Mouse (Mus musculus) urinary bladder, adult 2 months (tissue): ENCODE measurements at regions not wholly inside any gene's neighbourhood (a gene's known extent, or its start where the extent isn't known, plus 50 kb on each side); places are given as distances from the start of the nearest gene placed in this dataset.

Source experiments
- DNase-seq: peaks from one replicate; pipeline ENCODE4 v3.0.0; 2022; ENCODE audit warnings: low spot score

DNA sequence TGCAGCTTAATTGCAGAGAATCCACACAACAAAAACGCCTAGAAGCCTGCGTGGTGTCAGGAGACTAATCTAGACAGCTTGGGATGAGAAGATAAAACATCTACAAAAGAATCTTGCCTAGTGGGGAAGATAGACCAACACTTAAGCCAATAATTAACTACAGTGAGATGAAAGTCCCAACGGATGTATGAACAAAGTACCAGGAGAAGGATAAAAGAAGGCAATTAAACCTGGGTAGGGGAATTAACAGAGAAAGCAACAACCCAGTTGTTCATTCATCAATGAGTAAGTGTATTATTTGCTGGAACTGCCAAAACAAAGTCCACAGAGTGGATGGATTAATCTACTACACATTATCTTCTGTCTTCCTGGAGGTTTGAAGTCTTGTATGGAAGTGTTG is 99.8 kb downstream of the Olfm4 start:
- no peak for DNase-seq

DNA sequence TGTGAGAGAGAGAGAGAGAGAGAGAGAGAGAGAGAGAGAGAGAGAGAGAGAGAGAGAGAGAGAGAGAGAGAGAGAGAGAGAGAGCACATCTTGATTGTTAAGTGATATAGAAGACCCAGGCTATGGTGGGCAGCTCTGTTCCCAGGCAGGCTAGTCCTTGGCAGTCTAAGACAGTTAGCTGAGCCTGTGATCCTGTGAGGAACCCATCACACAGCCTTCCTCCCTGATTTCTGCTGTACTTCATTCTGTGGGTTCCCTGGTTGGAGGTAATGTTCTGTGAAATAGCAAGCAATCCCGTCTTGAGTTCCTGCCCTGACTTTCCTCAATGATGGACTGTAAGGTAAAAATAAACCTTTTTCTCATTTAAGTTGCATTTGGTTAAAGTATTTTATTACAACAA is 113.4 kb downstream of the Olfm4 start:
- no peak for DNase-seq

DNA sequence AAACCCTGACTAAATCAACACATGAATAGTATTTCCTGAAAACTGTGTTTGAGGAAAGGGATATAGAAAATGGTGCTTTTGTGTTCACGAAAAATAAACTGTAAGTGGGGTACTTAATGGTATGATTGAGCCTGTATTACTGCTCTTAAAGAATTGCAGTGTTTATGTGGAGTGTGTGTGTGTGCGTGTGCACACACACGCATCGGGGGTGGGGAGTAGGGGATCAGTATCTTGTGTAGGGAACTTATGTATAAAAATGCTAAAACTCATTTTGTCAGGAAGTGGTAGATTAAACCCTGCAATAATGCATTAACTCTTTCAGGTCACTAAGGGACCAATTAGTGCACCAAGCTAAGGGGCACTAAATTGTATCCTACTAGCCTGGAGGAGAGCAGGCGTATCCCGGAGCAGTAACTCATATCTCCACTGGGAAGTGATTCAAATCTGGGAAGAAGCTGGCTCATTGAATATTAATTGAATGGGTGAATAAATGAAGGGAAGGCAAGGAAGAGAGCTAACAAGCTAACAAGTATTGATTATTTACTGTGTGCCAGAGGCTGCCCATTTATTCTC is 129.3 kb downstream of the Olfm4 start:
- DNase-seq: no peak

DNA sequence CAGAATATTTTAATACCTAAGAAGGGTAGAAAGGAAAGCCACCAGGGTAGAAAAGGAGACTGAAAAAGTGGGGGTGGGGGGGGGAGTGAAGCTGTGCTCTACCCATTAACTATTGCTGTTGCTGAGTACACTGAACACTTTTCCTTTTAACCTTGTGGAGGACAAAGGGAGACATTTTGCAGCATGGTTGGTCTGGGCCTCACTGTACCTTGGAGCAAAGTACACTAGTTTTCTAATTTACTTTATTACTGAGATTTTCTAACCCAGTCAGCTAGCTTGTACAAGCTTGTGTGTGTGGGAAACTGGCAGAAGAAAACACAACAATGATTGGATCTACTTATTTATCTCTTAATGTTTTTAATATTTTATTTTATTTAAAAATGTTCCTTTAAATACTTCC is 130.4 kb downstream of the Olfm4 start:
- DNase-seq: no peak

DNA sequence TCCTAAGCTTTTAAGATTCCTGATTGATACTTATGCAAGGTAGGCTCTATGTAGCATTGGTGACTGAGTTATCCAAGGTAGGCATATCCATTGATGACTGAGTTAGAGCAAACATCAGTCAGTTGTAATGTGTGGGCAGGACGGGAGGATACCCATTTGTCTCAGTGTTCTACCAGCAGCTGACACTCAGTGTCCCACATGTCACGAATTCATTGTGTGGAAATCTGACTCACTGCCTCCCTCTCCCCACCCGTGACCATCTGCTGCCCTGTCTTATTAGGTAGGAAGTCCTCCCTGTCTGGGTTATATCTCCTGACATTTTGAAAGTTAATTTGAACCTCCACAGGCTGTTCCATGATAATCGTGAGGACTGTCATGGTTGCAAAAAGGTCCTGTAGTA is 141.3 kb downstream of the Olfm4 start:
- no peak for DNase-seq

DNA sequence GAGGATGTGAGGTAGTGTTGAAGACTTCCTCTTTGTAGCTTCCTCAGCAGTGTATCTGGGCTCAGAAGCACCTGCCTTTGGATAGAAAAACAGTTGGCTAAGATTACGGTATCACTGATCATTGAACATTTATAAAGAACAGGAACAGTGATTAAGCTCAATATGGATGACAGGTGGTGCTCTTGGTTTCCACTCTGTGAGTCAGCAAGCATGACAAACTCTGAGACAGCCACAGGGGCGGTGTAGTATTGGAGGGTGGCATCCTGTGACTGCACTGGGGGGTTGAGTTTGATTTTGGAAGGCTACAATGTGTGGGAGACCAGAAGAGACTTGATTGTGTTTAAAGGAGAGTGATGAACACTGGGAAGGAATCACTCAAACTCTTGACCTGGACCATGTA is 144.3 kb downstream of the Olfm4 start:
- DNase-seq: no peak

DNA sequence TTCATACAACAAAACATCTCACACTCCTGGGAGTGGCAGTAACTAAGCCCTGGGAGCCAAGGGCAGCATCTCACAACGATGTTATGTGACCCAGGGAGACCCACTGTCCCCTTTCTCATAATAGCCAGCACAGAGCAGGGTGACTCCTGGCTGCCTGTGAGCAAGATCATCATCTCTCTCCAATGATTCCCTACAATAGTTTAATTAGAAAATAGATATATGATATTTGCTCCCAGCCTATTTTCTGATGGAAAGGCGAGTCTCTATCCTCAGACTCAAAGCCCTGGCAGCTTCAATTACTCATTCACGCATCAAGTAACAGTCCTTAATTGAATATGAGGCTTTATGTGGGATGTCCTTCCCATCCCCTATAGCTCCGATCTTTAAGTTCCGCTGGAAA is 153.7 kb downstream of the Olfm4 start:
- no peak for DNase-seq

DNA sequence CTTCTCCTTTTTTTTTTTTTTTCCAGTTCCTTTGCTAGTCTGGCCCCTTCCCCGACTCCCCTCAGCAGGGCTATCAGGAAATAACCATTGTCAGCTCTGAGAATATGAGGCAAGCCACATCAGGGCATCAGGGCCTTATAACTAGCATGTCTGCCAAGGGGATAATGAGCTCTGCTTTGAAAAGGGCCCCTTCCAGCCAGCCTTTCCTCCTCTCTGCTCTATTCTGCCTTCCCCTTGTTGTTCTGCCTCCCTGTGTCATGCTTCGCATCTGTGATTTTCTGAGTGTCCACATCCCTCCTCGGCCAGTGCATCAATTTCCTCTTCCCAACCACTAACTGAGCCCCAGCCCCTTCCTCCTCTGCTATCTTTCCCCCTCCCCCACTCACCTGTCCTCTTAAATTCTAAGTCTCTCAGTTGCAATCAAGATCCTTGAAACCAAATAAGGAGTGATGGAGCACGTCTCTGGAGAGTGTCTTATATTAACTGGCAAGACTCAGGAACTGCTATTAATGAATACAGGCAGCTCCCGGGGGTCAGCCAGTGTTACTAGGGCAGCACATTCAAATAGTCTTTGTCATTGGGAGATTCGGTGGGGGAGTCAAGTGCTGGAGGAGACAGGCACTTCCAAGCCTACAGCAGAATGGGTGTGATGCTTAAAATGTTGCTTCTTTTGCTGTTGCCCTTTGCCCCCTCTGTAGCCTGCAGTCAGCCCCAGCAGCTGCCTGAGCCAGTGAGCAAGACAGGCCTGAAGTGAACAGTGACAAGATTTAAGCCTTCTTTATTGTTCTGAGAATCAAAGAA is 155.3 kb downstream of the Olfm4 start:
- no peak for DNase-seq

DNA sequence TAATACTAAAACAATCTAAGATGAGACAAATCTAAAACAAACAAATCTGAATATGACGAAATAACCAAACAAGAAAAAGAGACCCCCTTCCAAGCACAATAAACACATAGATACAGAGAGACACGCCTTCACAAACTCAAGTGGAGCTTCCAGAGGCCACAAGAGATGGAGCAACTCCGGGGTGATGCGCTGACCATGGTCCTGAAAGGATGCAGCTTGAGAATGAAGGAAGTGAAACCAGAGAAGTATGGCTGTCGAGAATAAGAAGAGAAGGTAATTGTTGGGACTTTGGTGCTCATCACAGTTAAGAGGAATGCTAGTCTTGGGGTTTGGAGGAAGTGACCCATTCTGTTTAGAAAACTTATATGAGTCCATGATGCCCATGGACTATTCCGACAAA is 173.1 kb downstream of the Olfm4 start:
- DNase-seq: no peak

DNA sequence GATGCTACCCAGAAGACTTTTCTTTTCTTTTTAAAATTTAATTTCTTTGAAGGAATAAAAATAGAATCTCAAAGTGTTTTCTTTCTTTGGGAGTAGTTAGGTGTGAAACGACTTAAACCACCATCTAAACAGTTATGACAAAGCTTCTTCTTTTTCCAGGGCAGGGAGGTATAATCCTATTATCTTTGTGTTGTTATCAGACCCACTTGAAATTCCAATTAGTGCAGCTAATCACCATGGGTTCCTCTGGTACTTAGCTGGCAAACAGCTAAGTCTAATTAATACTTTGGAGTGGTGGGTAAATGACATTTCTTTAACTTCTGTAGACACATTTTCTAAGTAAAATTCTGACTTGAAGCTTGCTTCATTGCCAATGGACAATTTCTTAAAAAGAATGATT is 185.3 kb downstream of the Olfm4 start:
- no peak for DNase-seq

DNA sequence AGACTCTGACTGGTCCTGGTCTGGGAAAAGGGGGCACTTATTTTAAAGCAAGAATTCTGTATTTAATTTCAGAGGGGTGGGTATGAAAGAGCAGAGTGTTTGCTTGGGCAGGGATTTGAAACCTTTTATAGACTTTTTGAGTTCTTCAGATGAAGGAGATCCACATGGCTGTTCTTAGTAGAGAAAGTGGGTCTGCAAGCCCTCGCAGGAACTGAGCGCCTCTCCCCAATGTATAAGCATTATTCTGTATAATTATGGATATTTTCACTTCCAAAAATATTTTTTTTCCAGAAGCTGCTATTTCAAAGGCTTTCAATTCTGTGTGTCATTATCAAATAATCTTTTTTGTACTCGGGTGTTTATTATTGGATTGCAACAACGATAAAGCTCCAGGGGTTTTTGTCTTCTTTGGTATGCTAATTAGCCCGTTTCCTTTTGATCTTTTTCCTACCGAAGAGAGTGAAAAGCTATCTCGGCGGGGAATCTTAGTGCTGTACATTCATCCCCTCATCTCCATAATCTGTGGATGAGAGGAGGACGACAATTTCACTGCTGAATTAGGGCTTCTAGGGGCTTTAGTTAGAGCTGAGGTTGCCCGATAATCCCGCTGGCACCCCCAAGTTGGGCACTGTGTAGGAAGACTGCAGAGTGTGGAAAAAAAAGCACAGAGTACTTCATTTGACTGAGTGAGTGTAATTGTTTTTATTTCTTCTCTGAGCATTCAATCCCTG is 186.7 kb downstream of the Olfm4 start:
- DNase-seq: no peak

DNA sequence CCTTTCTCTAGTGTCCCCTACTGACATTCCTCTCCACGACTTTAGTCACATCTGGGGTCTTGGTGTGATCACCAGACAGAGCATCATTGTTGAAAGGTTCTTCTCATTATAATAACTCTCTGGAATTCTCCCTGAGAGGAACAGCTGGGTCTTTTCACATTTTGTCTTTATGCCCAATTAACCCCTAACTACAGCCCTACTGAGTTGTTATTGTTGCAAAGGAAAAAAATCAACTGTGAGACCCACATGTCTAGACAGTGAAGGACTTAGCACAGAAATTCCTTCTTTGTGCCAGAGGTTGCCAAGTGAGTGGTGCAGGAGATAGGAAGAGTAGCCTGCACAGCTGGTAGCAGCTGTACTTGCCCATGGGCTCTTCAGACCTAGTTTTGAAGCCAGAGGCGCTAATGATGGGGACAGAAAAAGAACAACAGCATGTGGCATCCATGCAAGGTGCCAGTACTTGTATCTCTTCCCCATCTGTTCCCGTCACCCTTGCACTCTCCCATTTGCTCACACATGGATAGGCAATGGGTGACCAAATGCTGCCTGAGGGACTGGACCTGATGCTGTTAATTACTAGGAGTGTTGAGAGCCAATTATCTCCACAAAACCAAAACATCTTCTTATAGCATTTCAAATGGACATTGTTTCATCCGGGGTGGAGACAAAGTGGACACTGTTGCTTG is 189.1 kb downstream of the Olfm4 start:
- no peak for DNase-seq

DNA sequence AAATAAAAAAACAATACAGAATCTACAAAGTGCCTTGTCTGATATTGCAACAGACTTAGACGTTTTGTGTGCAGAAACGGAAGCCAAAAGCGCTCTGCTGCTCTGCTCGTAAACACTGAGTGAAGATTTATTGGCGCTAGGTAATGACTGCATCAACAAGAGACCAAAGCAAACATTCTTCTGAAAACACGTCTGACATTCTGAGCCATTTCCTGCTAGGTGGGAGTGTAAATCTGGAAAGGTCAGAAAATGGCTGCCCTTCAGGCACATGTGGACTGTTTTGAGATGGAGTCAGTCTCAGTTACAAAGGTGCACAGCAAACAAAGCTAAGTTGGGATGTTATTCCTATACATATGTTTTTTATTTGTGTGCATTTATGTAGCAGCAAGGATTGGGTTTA is 192.6 kb downstream of the Olfm4 start:
- DNase-seq: no peak

DNA sequence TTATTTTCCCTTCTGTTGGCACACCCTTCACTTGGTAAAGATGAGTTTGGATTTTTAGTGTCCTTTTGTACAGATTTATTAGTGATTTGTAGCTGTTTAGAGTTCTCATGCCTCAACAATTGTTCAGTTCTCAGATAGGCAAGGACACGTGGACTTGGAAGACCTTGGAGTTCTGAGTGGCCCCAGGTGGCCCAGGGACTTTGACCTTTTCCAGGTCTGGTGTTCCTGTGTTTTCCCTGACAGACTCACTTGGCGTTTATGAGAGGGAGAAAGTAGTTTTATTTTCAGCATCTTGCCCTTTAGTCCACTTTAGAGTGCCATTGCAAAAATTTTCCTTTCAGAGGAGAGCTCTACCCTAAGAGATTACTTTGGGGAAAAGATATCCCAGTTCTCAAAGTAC is 211.2 kb downstream of the Olfm4 start:
- no peak for DNase-seq

DNA sequence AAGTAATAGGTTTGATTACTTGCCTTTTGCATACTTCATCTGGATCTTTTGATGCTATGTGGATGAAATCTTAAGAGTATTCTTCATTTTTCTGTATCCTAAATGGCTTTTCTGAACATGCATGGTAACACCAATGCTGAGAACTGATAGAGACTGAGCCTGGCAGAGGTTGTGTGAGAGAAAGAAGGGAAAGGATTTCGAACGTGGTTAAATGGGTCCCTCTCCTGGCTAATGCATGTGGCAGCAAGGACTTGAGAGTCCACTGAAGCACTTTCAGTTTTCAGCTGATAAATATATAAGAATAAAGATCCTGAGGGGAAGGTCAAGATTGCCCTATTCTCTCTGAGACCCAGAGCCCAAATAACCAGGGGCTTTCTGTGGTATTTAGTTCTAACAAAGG is 229.0 kb downstream of the Olfm4 start:
- DNase-seq: no peak

DNA sequence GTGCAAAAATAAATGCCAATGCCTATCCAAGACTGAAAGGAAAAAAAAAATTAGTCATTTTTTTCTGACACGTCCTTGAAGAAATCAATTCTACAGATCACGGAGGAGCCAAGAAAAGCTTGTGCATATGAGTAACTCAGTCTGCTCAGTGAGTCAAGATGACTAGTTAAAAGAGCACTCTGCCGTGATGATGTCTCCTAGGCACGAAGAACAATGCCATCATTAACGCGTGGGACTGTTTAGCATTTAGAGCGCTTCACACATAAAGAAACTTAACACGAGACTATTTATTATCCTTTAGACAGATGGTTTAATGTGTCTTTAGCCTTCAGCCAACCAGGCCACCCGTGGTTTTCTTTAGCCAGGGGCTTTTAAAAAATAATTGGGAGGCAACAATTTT is 229.8 kb downstream of the Olfm4 start:
- DNase-seq: no peak

DNA sequence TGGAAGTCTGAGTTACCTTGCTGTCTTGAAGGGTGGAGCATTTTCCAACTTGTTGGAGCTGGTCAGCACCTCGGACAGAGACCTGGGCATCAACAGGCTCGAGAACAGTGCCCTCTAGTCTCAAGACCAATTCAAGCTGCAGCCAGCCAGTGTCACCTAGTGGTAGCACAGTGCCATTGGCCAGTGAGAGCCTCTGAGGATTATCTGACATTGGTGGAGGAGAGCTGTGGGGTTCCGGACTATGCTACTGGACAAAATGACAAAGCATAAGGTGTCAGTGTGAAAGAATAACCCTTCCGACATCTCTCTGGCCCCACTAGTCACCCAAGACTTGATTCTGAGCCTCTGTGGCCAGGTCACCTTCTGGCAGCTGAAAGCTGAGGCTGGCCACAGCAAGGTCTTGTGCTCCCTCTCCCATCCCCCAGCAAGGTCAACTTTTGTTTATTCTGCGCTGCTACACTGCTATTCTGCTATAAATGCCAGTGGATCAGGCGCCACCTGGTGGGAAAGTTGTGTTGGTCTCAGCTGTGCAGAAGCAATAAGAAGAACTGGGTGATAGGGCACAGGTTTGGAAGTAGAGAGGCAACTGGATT is 232.2 kb downstream of the Olfm4 start:
- DNase-seq: peak; percentile 36

DNA sequence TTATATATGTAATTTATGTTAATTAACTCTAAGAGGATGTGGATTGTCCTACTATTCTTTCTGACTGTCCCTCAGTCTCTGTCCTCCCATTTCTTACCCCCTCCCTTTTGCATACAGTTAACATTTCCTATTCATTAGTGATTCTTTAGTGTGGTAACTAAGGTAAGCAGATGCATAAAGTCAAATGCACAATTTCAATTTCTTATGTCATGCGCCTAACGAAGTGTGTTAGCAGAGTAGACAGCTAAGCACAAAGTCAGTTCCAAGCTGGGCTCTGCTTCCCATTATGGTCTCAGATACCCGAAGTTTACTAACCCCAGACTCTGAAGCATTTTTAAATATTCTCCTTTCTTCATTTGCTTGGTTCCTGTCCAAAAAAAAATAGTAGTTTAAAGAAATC is 248.2 kb downstream of the Olfm4 start:
- DNase-seq: no peak

DNA sequence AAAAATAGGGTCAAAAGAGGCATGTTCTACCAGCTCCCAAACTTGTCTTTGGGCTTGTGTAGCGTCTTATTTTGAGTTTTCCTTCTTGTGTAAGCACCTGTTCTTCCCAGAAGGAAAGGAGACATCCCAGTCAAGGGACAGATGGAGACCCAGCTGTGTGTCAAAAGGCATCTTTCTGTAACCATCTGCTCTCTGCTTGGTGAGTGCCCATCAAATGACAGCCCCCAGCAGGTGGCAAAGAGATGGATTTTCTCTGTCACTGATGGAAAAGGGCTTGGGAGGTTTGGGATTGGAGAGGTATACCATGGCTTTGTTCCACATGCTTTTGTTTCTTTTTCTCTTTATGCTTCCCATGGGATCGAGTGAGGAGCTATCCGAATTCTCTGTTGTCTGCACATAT is 249.1 kb downstream of the Olfm4 start:
- no peak for DNase-seq

DNA sequence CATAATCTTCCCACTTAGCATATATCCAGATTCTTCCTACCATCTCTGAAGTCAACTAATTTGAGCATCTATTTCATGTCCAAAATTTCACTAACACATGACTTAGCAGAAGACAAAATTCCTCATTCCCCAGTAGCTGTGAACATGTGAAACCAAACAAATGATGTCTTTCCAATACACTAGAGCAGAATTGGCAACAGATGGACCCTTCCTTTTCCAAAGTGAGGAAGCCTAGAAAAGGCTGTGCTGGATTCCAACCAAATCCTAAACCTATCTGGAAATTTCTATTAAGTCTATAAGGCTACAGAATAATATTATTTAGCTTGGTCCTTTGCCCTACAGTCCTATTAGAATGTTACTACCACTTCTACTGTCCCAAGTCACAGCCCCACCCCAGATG is 253.3 kb downstream of the Olfm4 start:
- no peak for DNase-seq

DNA sequence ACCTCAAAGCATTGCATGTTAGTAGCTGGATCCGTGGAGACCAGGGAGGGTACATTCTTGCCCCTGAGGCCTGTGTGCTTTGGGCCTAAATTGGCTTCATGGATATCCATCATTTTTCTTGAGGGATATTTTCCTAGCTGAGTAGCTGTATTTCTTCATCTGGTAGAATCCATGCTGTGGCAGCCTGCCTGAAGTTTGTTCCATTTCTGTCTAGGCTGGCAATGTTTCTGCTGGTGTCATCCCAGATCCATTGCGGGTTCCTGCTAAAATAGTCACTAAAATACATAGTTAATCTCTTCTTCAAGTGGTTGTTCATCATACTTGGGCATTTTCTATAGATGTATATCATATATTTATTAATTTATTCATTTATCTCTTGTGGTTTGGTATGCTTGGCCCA is 253.7 kb downstream of the Olfm4 start:
- no peak for DNase-seq

DNA sequence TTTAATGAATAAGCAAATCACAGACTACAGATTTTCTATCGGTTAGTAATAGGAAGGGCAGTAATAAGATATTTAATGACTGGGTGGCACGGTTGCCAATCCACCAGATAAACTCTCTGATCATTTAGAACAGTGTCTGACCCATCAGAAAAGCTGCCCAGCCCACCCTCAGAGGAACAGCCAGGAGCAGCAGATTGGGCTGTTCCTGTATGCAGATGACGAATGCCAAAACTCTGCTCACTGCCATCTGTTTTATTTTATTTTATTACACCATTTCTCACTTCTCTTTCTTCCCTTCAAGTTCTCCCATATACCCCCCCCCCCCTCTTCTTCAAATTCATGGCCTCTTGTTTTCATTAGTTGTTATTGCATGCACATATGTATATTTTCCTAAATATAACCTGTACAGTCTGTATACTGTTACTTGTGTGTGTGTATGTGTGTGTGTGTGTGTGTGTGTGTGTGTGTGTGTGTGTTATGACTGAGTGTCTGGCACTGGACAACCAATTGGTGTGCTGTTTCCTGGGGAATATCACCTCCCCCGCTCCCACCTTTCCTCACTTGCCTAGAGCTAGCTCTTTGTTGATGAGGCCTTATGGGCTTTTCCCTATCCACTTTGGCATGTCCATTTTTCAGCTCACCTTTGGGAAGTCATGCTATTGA is 260.9 kb downstream of the Olfm4 start:
- no peak for DNase-seq
